Mouse (Mus musculus): Measurements from ENCODE around the gene Scpep1. TPM values are rescaled to one million over a fixed set of nuclear protein-coding genes. Genes with fewer than 3 reads are reported as not detected.
"Not testable (repeated sequence)": the region's sequence is repeated elsewhere in the genome, so short reads cannot be mapped to it uniquely, and the experiment has no call there.

The Scpep1 gene
- polyA plus RNA-seq, 1 experiment = 16.4 TPM

GRCm38 (mm10) chr11:88899561-88899960 lies 55.7 kb downstream of the Scpep1 start:
- TF ChIP-seq CTCF (IDR thresholded peaks at IDR 0.05; ENCODE audit: control insufficient read depth, insufficient read depth, insufficient replicate concordance, low read depth, low read length) = no peak
- TF ChIP-seq POLR2A (IDR thresholded peaks at IDR 0.05; ENCODE audit: control insufficient read depth, low read depth, low read length) = no peak
- no peaks in the 10 kb centered on the region for H3K27me3 ChIP-seq (ENCODE audit: control insufficient read depth, insufficient read depth, low read length)
- no peak overlapping the region for H3K4me3 ChIP-seq (ENCODE audit: control insufficient read depth, low read depth, low read length)
- no peaks in the 10 kb centered on the region for H3K4me1 ChIP-seq (ENCODE audit: control insufficient read depth, insufficient read depth, low read length)
- no peak overlapping the region for H3K27ac ChIP-seq (ENCODE audit: control insufficient read depth, insufficient read depth, low read depth, low read length)
- H3K36me3 ChIP-seq (ENCODE audit: control insufficient read depth, insufficient read depth, low read length) = no peaks in the 10 kb centered on the region

GRCm38 (mm10) chr11:88898380-88898763 lies 56.9 kb downstream of the Scpep1 start:
- Histone ChIP-seq H3K27ac (ENCODE audit: control insufficient read depth, insufficient read depth, low read depth, low read length) (no peak overlapping the region), H3K4me3 (ENCODE audit: control insufficient read depth, low read depth, low read length) (no peak overlapping the region), H3K27me3 (ENCODE audit: control insufficient read depth, insufficient read depth, low read length) (no peaks in the 10 kb centered on the region), H3K36me3 (ENCODE audit: control insufficient read depth, insufficient read depth, low read length) (no peaks in the 10 kb centered on the region), H3K4me1 (ENCODE audit: control insufficient read depth, insufficient read depth, low read length) (no peaks in the 10 kb centered on the region)
- TF ChIP-seq CTCF (IDR thresholded peaks at IDR 0.05; ENCODE audit: control insufficient read depth, insufficient read depth, insufficient replicate concordance, low read depth, low read length) = no peak
- no peak for TF ChIP-seq POLR2A (IDR thresholded peaks at IDR 0.05; ENCODE audit: control insufficient read depth, low read depth, low read length)

DNA sequence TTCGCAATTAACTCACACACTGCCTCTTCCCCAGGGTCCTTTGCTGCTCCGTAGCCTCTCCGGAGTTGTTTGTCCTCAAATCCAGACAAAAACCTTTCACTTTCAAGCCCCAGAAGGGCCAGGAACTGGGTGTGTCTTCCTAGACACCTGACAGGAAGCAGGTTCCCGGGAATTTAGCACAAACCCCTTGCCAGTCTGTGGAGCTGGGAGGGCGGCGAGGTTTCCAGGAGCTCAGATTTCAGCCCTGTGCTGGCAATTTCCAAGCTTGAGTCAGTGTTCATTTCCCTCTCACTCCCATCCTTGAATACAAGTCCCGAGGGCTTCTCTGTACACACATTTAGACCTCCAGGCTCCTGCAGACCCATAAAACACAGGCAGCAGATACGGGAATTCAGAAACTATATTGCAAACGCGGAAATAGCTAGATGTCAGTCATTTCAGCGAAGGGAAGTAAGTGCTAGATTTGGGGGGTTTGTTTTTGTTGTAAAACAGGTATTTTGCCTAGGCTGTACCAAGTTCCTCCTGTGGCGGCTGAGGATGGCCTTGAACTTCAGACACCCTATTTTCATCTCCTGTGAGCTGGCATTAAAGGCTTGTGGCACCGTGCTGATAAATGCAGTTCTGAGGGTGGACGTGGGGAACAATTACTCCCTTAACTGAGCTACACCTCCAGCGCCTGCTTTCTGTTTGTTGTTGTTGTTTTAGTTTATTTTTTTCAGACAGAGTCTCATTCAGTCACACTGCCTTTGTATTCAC lies 57.5 kb downstream of the Scpep1 start:
- TF ChIP-seq CTCF (IDR thresholded peaks at IDR 0.05; ENCODE audit: control insufficient read depth, insufficient read depth, insufficient replicate concordance, low read depth, low read length) (no peak), POLR2A (IDR thresholded peaks at IDR 0.05; ENCODE audit: control insufficient read depth, low read depth, low read length) (no peak)
- H3K4me1 ChIP-seq (ENCODE audit: control insufficient read depth, insufficient read depth, low read length) = no peaks in the 10 kb centered on the region
- H3K27ac ChIP-seq (ENCODE audit: control insufficient read depth, insufficient read depth, low read depth, low read length) = no peak overlapping the region
- H3K27me3 ChIP-seq (ENCODE audit: control insufficient read depth, insufficient read depth, low read length) = no peaks in the 10 kb centered on the region
- no peak overlapping the region; the same call in 1 of the 2 replicates for H3K4me3 ChIP-seq (ENCODE audit: control insufficient read depth, low read depth, low read length)
- no peaks in the 10 kb centered on the region for H3K36me3 ChIP-seq (ENCODE audit: control insufficient read depth, insufficient read depth, low read length)

DNA sequence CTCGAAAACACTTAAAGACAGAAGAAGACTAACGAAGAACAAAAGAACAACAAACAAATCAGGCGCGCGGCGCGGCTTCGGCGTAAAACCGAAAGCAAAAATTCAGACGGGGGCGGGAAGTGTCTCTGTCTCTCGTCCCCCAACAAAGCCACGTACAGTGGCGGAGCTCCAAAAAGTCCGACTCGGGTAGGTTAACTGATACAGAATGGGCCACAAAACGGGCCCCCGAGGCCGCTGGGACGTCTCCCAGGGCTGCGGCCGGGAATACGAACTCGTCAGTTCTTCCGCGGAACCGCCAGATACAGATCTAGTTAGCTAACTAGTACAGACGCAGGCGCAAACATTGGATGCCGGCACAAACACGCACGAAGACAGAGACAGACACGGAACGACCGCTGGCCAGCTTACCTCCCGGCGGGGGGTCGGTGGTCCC lies 59.4 kb downstream of the Scpep1 start:
- not testable (repeated sequence) for H3K27me3 ChIP-seq (ENCODE audit: control insufficient read depth, insufficient read depth, low read length); H3K4me1 ChIP-seq (ENCODE audit: control insufficient read depth, insufficient read depth, low read length); H3K27ac ChIP-seq (ENCODE audit: control insufficient read depth, insufficient read depth, low read depth, low read length); H3K4me3 ChIP-seq (ENCODE audit: control insufficient read depth, low read depth, low read length); H3K36me3 ChIP-seq (ENCODE audit: control insufficient read depth, insufficient read depth, low read length)

GRCm38 (mm10) chr11:88895235-88895634 lies 60.0 kb downstream of the Scpep1 start:
- not testable (repeated sequence) for H3K27me3 ChIP-seq (ENCODE audit: control insufficient read depth, insufficient read depth, low read length); H3K4me3 ChIP-seq (ENCODE audit: control insufficient read depth, low read depth, low read length); H3K36me3 ChIP-seq (ENCODE audit: control insufficient read depth, insufficient read depth, low read length); H3K4me1 ChIP-seq (ENCODE audit: control insufficient read depth, insufficient read depth, low read length); H3K27ac ChIP-seq (ENCODE audit: control insufficient read depth, insufficient read depth, low read depth, low read length)

- H3K27ac ChIP-seq (ENCODE audit: control insufficient read depth, insufficient read depth, low read depth, low read length); H3K4me3 ChIP-seq (ENCODE audit: control insufficient read depth, low read depth, low read length); H3K27me3 ChIP-seq (ENCODE audit: control insufficient read depth, insufficient read depth, low read length); H3K4me1 ChIP-seq (ENCODE audit: control insufficient read depth, insufficient read depth, low read length); H3K36me3 ChIP-seq (ENCODE audit: control insufficient read depth, insufficient read depth, low read length): not testable (repeated sequence)
Measured at GRCm38 (mm10) chr11:88894279-88894678, 61.0 kb downstream of the Scpep1 start.

DNA sequence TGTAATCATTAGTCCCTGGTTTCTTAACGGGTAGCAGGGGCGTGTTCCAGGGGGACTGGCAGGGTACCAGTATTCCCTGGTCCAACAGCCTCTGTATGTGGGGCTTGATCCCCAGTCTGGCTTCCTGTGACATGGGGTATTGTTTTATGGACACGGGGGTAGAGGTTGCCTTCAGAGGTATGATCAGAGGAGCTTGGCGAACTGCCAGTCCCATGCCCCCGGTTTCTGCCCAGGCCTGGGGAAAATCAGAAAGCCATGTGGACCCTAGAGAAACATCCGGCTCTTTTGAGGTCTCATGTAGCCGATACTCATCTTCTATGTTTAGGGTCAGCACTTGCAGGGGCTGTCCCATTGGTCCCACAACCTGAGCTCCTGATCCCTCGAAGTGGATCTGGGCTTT lies 61.8 kb downstream of the Scpep1 start:
- not testable (repeated sequence) for H3K27me3 ChIP-seq (ENCODE audit: control insufficient read depth, insufficient read depth, low read length); H3K27ac ChIP-seq (ENCODE audit: control insufficient read depth, insufficient read depth, low read depth, low read length); H3K4me3 ChIP-seq (ENCODE audit: control insufficient read depth, low read depth, low read length); H3K36me3 ChIP-seq (ENCODE audit: control insufficient read depth, insufficient read depth, low read length); H3K4me1 ChIP-seq (ENCODE audit: control insufficient read depth, insufficient read depth, low read length)

GRCm38 (mm10) chr11:88892789-88893188 lies 62.5 kb downstream of the Scpep1 start:
- H3K27me3 ChIP-seq (ENCODE audit: control insufficient read depth, insufficient read depth, low read length); H3K4me1 ChIP-seq (ENCODE audit: control insufficient read depth, insufficient read depth, low read length); H3K4me3 ChIP-seq (ENCODE audit: control insufficient read depth, low read depth, low read length); H3K27ac ChIP-seq (ENCODE audit: control insufficient read depth, insufficient read depth, low read depth, low read length); H3K36me3 ChIP-seq (ENCODE audit: control insufficient read depth, insufficient read depth, low read length): not testable (repeated sequence)

- H3K27me3 ChIP-seq (ENCODE audit: control insufficient read depth, insufficient read depth, low read length); H3K4me1 ChIP-seq (ENCODE audit: control insufficient read depth, insufficient read depth, low read length); H3K27ac ChIP-seq (ENCODE audit: control insufficient read depth, insufficient read depth, low read depth, low read length); H3K36me3 ChIP-seq (ENCODE audit: control insufficient read depth, insufficient read depth, low read length); H3K4me3 ChIP-seq (ENCODE audit: control insufficient read depth, low read depth, low read length): not testable (repeated sequence)
Measured at GRCm38 (mm10) chr11:88891921-88892561, 63.2 kb downstream of the Scpep1 start.

DNA sequence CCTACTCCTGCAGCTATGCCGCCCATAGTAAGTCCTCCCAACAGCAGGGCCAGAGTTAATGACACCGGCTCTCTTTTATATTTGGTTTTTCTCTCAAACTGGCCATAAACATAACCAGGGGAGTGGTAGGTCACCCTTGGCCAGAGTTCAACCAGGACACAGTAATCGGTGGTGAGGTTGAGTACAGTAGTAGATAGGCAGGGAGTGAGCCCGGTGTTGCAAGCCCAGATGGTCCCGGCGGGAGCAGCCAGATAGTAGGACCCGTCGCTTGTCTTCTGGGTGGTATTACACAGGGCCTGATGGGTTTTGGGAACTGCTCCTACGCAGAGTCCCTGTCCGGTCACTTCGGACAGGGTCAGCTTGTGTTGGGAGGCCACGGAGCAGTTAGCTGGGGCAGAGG lies 63.8 kb downstream of the Scpep1 start:
- not testable (repeated sequence) for H3K27me3 ChIP-seq (ENCODE audit: control insufficient read depth, insufficient read depth, low read length); H3K4me1 ChIP-seq (ENCODE audit: control insufficient read depth, insufficient read depth, low read length); H3K27ac ChIP-seq (ENCODE audit: control insufficient read depth, insufficient read depth, low read depth, low read length)

DNA sequence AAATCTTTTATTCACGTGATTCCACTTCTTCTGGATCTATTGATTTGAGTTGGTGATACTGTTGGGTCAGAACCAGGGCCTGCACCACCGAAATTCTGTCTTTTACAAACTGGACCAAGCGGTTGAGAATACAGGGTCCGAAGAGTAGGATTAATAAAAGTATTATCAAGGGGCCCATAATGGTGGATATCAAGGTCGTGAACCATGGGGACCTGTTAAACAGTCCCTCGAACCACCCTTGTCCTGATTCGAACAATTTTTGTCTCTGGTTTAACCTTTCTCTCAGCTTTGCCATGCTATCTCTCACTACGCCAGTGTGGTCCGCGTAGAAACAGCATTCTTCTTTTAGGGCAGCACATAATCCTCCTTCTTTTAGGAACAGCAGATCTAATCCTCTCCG lies 64.4 kb downstream of the Scpep1 start:
- not testable (repeated sequence) for H3K27ac ChIP-seq (ENCODE audit: control insufficient read depth, insufficient read depth, low read depth, low read length); H3K4me1 ChIP-seq (ENCODE audit: control insufficient read depth, insufficient read depth, low read length); H3K27me3 ChIP-seq (ENCODE audit: control insufficient read depth, insufficient read depth, low read length); H3K36me3 ChIP-seq (ENCODE audit: control insufficient read depth, insufficient read depth, low read length); H3K4me3 ChIP-seq (ENCODE audit: control insufficient read depth, low read depth, low read length)

More for the DNA sequence above, 63.8 kb downstream of the Scpep1 start:
- H3K4me3 ChIP-seq (ENCODE audit: control insufficient read depth, low read depth, low read length); H3K36me3 ChIP-seq (ENCODE audit: control insufficient read depth, insufficient read depth, low read length): not testable (repeated sequence)

Data from testis, adult 2 months (tissue).